ENCODE assay signal across 8 mouse cellular contexts in genomic region chr8:92847299-92847698, GRCm38 (mm10). TPM values are rescaled to one million over a fixed set of nuclear protein-coding genes. Genes with fewer than 3 reads are reported as not detected.
DNase-seq lines count a peak whose midpoint lies in the region; ATAC-seq and TF ChIP-seq lines count a peak whose summit lies in the region.
"Had no signal": no experiment of that assay in that cellular context is flagged by ENCODE, and none has a peak within 500 bp of the region (broad histone marks: within the 10 kb centered on the region; RNA-seq: fewer than 3 reads in every experiment).

No protein-coding gene starts in this region.

- no peaks in the 10 kb centered on the region for H3K9me3 ChIP-seq in liver, postnatal 0 days (ENCODE audit: low read length)
- no peaks in the 10 kb centered on the region for H3K9me3 ChIP-seq in stomach, embryonic 15.5 days
- H3K9me3 ChIP-seq: liver, embryonic 15.5 days had no signal

- H3K27me3 ChIP-seq in liver, postnatal 0 days (ENCODE audit: insufficient read depth, low read length) = no peaks in the 10 kb centered on the region
- no peaks in the 10 kb centered on the region for H3K27me3 ChIP-seq in stomach, embryonic 15.5 days (replicated peaks)
- H3K27me3 ChIP-seq: liver, embryonic 15.5 days had no signal

- intact Hi-C loops in heart, postnatal 10 days (cut with DNase I) = no loop called here

- DNase-seq in NIH3T3 (ENCODE audit: low read depth) = peak; percentile 82
- peak; percentile 51 for DNase-seq in adrenal gland, postnatal 14 days
- peak; percentile 41 to 51 for DNase-seq in heart, postnatal 10 days
- no peak for DNase-seq in liver, postnatal 0 days
- DNase-seq in frontal cortex, adult 2 months (ENCODE audit: extremely low spot score in 1 of 2, low spot score in 1 of 2) = no peak
- DNase-seq in spleen, postnatal 14 days (ENCODE audit: low spot score in 2 of 2) = no peak

- H3K36me3 ChIP-seq in liver, postnatal 0 days (replicated peaks; ENCODE audit: insufficient read depth, low read length) = no peaks in the 10 kb centered on the region
- no peaks in the 10 kb centered on the region for H3K36me3 ChIP-seq in stomach, embryonic 15.5 days
- H3K36me3 ChIP-seq: liver, embryonic 15.5 days had no signal

- WGBS in liver, postnatal 0 days (ENCODE audit: insufficient replicate concordance) = 11% methylated on average over 9 of the region's 9 CpGs
- 31% methylated on average over 9 of the region's 9 CpGs for WGBS in stomach, embryonic 15.5 days

- no peaks in the 10 kb centered on the region for H3K4me1 ChIP-seq in liver, postnatal 0 days (ENCODE audit: insufficient read depth)
- H3K4me1 ChIP-seq in stomach, embryonic 15.5 days = peaks cover 33% of the 10 kb centered on the region
- H3K4me1 ChIP-seq: liver, embryonic 15.5 days had no signal

- ATAC-seq in liver, postnatal 0 days = no peak; the same call in 1 of the 2 replicates
- no peak for ATAC-seq in stomach, embryonic 15.5 days (ENCODE audit: insufficient read depth, low FRiP score, low read depth)

- H3K9ac ChIP-seq in liver, postnatal 0 days (replicated peaks) = no peak overlapping the region
- H3K9ac ChIP-seq in stomach, embryonic 15.5 days = no peak overlapping the region
- H3K9ac ChIP-seq: liver, embryonic 15.5 days had no signal

- no peak for TF ChIP-seq CTCF in liver, postnatal 0 days (IDR thresholded peaks at IDR 0.05; ENCODE audit: low read depth)

- H3K27ac ChIP-seq in liver, postnatal 0 days (ENCODE audit: low read depth) = no peak overlapping the region
- no peak overlapping the region for H3K27ac ChIP-seq in stomach, embryonic 15.5 days
- H3K27ac ChIP-seq: liver, embryonic 15.5 days had no signal

- 0 out of 2 replicates have a peak overlapping the region, but pooled peaks have one; percentile 13 for H3K4me2 ChIP-seq in liver, postnatal 0 days (ENCODE audit: low read depth, low read length)
- peak overlapping the region; percentile 23 for H3K4me2 ChIP-seq in stomach, embryonic 15.5 days
- H3K4me2 ChIP-seq: liver, embryonic 15.5 days had no signal

- no peak for TF ChIP-seq EP300 in liver, postnatal 0 days (IDR thresholded peaks at IDR 0.05; ENCODE audit: low read depth)

- H3K4me3 ChIP-seq in liver, postnatal 0 days (ENCODE audit: low read depth, low read length) = no peak overlapping the region
- H3K4me3 ChIP-seq in stomach, embryonic 15.5 days (replicated peaks) = no peak overlapping the region
- H3K4me3 ChIP-seq: liver, embryonic 15.5 days had no signal

RNA-seq across cellular contexts. Expression of gene Lpcat2, which starts 7.8 kb away (rescaled TPM):
- total RNA-seq in adrenal gland, postnatal 14 days (2021) = 2.8 TPM in 2 replicates
- 1 to 10 TPM; 1.9 to 2.5 TPM for total RNA-seq in heart, postnatal 10 days (2021)
- 8.6 and 9.0 TPM in 2 replicates for polyA plus RNA-seq in liver, postnatal 0 days (2015; fragmentation: Nextera tagmentation; extraction: Ambion mirVana)
- polyA plus RNA-seq in stomach, embryonic 15.5 days (2015; fragmentation: Nextera tagmentation; extraction: Ambion mirVana) = 10.4 and 14.2 TPM in 2 replicates
- 12.6 and 17.2 TPM in 2 replicates for polyA plus RNA-seq in frontal cortex, adult 2 months (2012; rRNA removed)

RNA-seq across cellular contexts. Expression of gene Mmp2, which starts 20.2 kb away (rescaled TPM):
- total RNA-seq in adrenal gland, postnatal 14 days (2021) = 50.8 and 60.4 TPM in 2 replicates
- 100 to 1,000 TPM; 187 to 198 TPM for total RNA-seq in heart, postnatal 10 days (2021)
- polyA plus RNA-seq in liver, postnatal 0 days (2015; fragmentation: Nextera tagmentation; extraction: Ambion mirVana) = 9.6 and 9.8 TPM in 2 replicates
- 159 and 169 TPM in 2 replicates for polyA plus RNA-seq in stomach, embryonic 15.5 days (2015; fragmentation: Nextera tagmentation; extraction: Ambion mirVana)
- polyA plus RNA-seq in frontal cortex, adult 2 months (2012; rRNA removed) = 2.4 and 2.8 TPM in 2 replicates

RNA-seq across cellular contexts. Expression of gene Capns2, which starts 53.9 kb away (rescaled TPM):
- total RNA-seq in adrenal gland, postnatal 14 days (2021) = 0.64 TPM in 1 of 2 replicates, not detected in the other
- not detected for total RNA-seq in heart, postnatal 10 days (2021)
- not detected in 2 replicates for polyA plus RNA-seq in liver, postnatal 0 days (2015; fragmentation: Nextera tagmentation; extraction: Ambion mirVana)
- 3.8 and 7.5 TPM in 2 replicates for polyA plus RNA-seq in stomach, embryonic 15.5 days (2015; fragmentation: Nextera tagmentation; extraction: Ambion mirVana)
- 0.64 and 0.76 TPM in 2 replicates for polyA plus RNA-seq in frontal cortex, adult 2 months (2012; rRNA removed)

Comparison
In these comparisons a context has a peak if more than half of its experiments do, and no peak if none do; other contexts are left out.
1. DNase-seq: peak in NIH3T3 (single experiment), adrenal gland, postnatal 14 days (single experiment) and heart, postnatal 10 days (2 of 2); none in liver, postnatal 0 days (single experiment), frontal cortex, adult 2 months (0 of 2) and spleen, postnatal 14 days (0 of 2).
2. RNA of gene Mmp2, which starts 20.2 kb away (polyA plus RNA-seq): 159 to 169 TPM in stomach, embryonic 15.5 days; 9.6 to 9.8 TPM in liver, postnatal 0 days and 2.4 to 2.8 TPM in frontal cortex, adult 2 months; every median in the first group is over 10 times any median in the second.